Mouse (Mus musculus) liver, adult 2 months (tissue): ENCODE results near the gene Col23a1.
"Not testable (repeated sequence)": the region's sequence is repeated elsewhere in the genome, so short reads cannot be mapped to it uniquely, and the experiment has no call there.

Experiments used
- CTCF ChIP-seq: fragments of 200-500 bp; IDR thresholded peaks from 2 replicates; pipeline ENCODE4 v1.5.1; 2011; ENCODE audit warnings: low read depth, low read length, control low read depth
- POLR2A ChIP-seq: fragments of 200-500 bp; IDR thresholded peaks from 2 replicates; pipeline ENCODE4 v1.6.1; 2011; ENCODE audit warnings: low read length, control low read depth; ENCODE audit not compliant: insufficient read depth; ENCODE audit errors: extremely low read depth

DNA sequence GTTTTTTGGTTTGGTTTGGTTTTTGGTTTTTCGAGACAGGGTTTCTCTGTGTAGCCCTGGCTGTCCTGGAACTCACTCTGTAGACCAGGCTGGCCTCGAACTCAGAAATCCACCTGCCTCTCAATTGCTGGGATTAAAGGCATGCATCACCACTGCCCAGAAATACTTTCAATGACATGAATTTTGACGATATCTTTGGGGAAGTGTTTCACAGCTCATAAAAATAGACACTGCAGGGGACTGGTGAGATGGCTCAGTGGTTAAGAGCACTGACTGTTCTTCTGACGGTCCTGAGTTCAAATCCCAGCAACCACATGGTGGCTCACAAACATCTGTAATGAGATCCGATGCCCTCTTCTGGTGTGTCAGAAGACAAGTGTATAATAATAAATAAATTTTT lies 320.2 kb downstream of the Col23a1 start:
- TF ChIP-seq CTCF, POLR2A: not testable (repeated sequence)
